9 mouse cellular contexts compared by ENCODE assay signal in the genomic region with DNA sequence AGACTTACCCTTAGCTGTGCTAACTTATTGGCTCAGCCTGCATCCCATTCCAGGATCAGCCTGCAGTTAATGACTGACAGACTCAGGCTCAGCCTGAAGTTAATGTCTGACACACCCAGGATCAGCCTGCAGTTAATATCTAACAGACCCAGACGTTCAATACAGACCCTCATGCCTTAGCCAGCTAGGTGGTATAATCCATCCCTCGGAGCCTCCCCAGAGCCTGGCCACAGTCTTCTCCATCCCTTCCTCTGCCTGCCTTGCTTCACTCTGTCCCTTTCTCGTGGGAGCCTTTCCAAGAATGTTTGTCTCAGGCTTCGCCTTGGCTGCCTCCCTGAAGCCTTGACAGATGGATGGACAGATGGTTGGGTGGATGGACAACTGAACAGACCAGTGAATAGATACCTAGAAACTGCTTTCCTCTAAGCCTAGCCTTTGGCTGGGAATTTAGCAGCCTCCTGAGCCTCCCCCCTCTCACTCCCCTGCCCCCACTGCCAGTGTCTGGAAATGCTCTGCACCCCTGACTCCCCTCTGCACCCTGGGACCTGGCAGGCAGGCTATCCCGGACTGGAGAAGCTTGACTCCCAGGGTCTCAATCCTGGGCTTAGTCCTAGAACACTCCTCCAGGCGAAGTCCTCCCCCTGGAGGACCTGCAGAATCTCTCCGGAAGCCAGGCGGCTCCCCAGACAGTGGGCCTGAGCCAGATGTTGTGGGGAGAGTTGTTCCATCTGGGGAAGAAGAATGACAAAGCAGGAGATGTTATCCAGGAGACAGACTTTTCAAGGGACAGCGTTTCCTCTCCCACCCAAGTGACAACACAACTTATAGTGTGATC. TPM values are rescaled to one million over a fixed set of nuclear protein-coding genes. Genes with fewer than 3 reads are reported as not detected.
DNase-seq lines count a peak whose midpoint lies in the region; ATAC-seq and TF ChIP-seq lines count a peak whose summit lies in the region.
"Had no signal": no experiment of that assay in that cellular context is flagged by ENCODE, and none has a peak within 500 bp of the region (broad histone marks: within the 10 kb centered on the region; RNA-seq: fewer than 3 reads in every experiment).

No protein-coding gene starts in this region.

- H3K36me3 ChIP-seq in lung, embryonic 16.5 days (ENCODE audit: control insufficient read depth, insufficient read depth, low read length): no peaks in the 10 kb centered on the region
- no peaks in the 10 kb centered on the region for H3K36me3 ChIP-seq in liver, adult 2 months (ENCODE audit: control insufficient read depth, insufficient read depth, low read length)

- no peak overlapping the region for H3K4me2 ChIP-seq in lung, embryonic 16.5 days (ENCODE audit: low read depth, low read length)

- TF ChIP-seq CTCF in liver, adult 2 months (IDR thresholded peaks at IDR 0.05; ENCODE audit: low read depth, low read length): no peak

- H3K4me1 ChIP-seq in lung, embryonic 16.5 days (replicated peaks; ENCODE audit: control insufficient read depth, insufficient read depth, low read length): peaks cover 6% of the 10 kb centered on the region
- 0 out of 2 replicates have a peak, but pooled peaks cover 4% of the 10 kb centered on the region for H3K4me1 ChIP-seq in liver, adult 2 months (ENCODE audit: control insufficient read depth, insufficient read depth, low read length)

- no peaks in the 10 kb centered on the region for H3K79me2 ChIP-seq in liver, adult 2 months (ENCODE audit: control insufficient read depth, insufficient read depth, low read length)

- no peak for TF ChIP-seq POLR2A in liver, adult 2 months (IDR thresholded peaks at IDR 0.05; ENCODE audit: extremely low read depth, insufficient read depth, low read length)

- H3K4me3 ChIP-seq in lung, embryonic 16.5 days (ENCODE audit: low read length): no peak overlapping the region
- H3K4me3 ChIP-seq in liver, adult 2 months (ENCODE audit: insufficient read depth, low read depth, low read length): no peak overlapping the region

- no peak for DNase-seq in lung, adult 18-20 months
- DNase-seq in cerebellum, postnatal 14 days: peak; percentile 80 to 93
- DNase-seq in heart, postnatal 4 days: peak; percentile 71
- DNase-seq in liver, adult 2 months (ENCODE audit: extremely low read depth, low read depth, low spot score): peak; percentile 50
- no peak for DNase-seq in layer of hippocampus, postnatal 25 days (ENCODE audit: extremely low spot score in 1 of 2, low spot score in 1 of 2)

- H3K9me3 ChIP-seq in lung, embryonic 16.5 days (ENCODE audit: control insufficient read depth, low read length): no peaks in the 10 kb centered on the region

- no peak overlapping the region for H3K9ac ChIP-seq in lung, embryonic 16.5 days (ENCODE audit: low read length)
- H3K9ac ChIP-seq in liver, adult 2 months (ENCODE audit: low read depth, low read length): no peak overlapping the region
- H3K9ac ChIP-seq: liver, embryonic 14.5 days had no signal

- no peaks in the 10 kb centered on the region for H3K27me3 ChIP-seq in lung, embryonic 16.5 days (ENCODE audit: control insufficient read depth, insufficient read depth, low read depth, low read length)
- H3K27me3 ChIP-seq in liver, adult 2 months (ENCODE audit: control insufficient read depth, insufficient read depth, low read length): no peaks in the 10 kb centered on the region

- peak; percentile 56; the same call in 1 of the 2 replicates for ATAC-seq in lung, embryonic 16.5 days (ENCODE audit: low read depth)
- ATAC-seq in monocyte, adult 5-6 weeks (replicated peaks; ENCODE audit: insufficient number of reproducible peaks, low FRiP score, low TSS enrichment, poor library complexity, severe bottlenecking): no peak
- no peak for ATAC-seq in megakaryocyte progenitor cell, adult 5-6 weeks (replicated peaks; ENCODE audit: poor library complexity)

- whole genome bisulfite sequencing in lung, embryonic 16.5 days: 27% methylated on average over 9 of the region's 9 CpGs
- 42% methylated on average over 9 of the region's 9 CpGs for WGBS in liver, adult 2 months

- H3K27ac ChIP-seq in lung, embryonic 16.5 days (ENCODE audit: low read length): no peak overlapping the region
- H3K27ac ChIP-seq in liver, adult 2 months (replicated peaks; ENCODE audit: insufficient read depth, low read depth, low read length): no peak overlapping the region
- H3K27ac ChIP-seq: liver, embryonic 14.5 days had no signal

RNA-seq across cellular contexts. Expression of gene D630003M21Rik, which starts 13.5 kb away (rescaled TPM):
- polyA plus RNA-seq in lung, embryonic 16.5 days (2015; fragmentation: Nextera tagmentation; extraction: Ambion mirVana): 3.9 and 4.0 TPM in 2 replicates
- 1 to 10 TPM; 6.4 to 6.6 TPM for total RNA-seq in heart, postnatal 4 days (2021)
- total RNA-seq in liver, adult 2 months (2014; rRNA removed): 0.40 and 0.46 TPM in 2 replicates
- polyA plus RNA-seq in liver, adult 2 months (2012; rRNA removed): 0.52 and 0.69 TPM in 2 replicates
- not detected in 3 replicates for total RNA-seq in monocyte, adult 5-6 weeks (2017)
- 1 to 10 TPM; 3.7 to 4.2 TPM for total RNA-seq in layer of hippocampus, postnatal 25 days (2021)
- total RNA-seq in megakaryocyte progenitor cell, adult 5-6 weeks (2015): not detected in 2 replicates
- total RNA-seq in megakaryocyte progenitor cell, adult 5-6 weeks (2017): 0.04 TPM in 1 of 2 replicates, not detected in the other

RNA-seq across cellular contexts. Expression of gene Bpi, which starts 42.4 kb away (rescaled TPM):
- polyA plus RNA-seq in lung, embryonic 16.5 days (2015; fragmentation: Nextera tagmentation; extraction: Ambion mirVana): not detected in 2 replicates
- total RNA-seq in heart, postnatal 4 days (2021): not detected
- not detected in 2 replicates for total RNA-seq in liver, adult 2 months (2014; rRNA removed)
- polyA plus RNA-seq in liver, adult 2 months (2012; rRNA removed): not detected in 2 replicates
- total RNA-seq in monocyte, adult 5-6 weeks (2017): not detected in 3 replicates
- not detected for total RNA-seq in layer of hippocampus, postnatal 25 days (2021)
- total RNA-seq in megakaryocyte progenitor cell, adult 5-6 weeks (2015): 0.12 TPM in 1 of 2 replicates, not detected in the other
- total RNA-seq in megakaryocyte progenitor cell, adult 5-6 weeks (2017): not detected in 2 replicates
- polyA plus RNA-seq: liver, embryonic 14.5 days had no signal

Comparison
In these comparisons a context has a peak if more than half of its experiments do, and no peak if none do; other contexts are left out.
1. DNase-seq: peak in cerebellum, postnatal 14 days (2 of 2), heart, postnatal 4 days (single experiment) and liver, adult 2 months (single experiment); none in lung, adult 18-20 months (0 of 2) and layer of hippocampus, postnatal 25 days (0 of 2).